Mouse (Mus musculus) thymus, adult 2 months (tissue): ENCODE data around the gene Tent5c.

ENCODE experiments used
- CTCF ChIP-seq: fragments of 200-500 bp; IDR thresholded peaks from 2 replicates; pipeline ENCODE4 v1.5.1; 2012; ENCODE audit warnings: mild to moderate bottlenecking, control low read depth, low read length, moderate library complexity, borderline replicate concordance; ENCODE audit not compliant: control insufficient read depth, poor library complexity, insufficient read depth; ENCODE audit errors: extremely low read depth
- POLR2A ChIP-seq: fragments of 200-500 bp; IDR thresholded peaks from 2 replicates; pipeline ENCODE4 v1.6.1; 2012; ENCODE audit warnings: mild to moderate bottlenecking, low read length, control low read depth, moderate library complexity; ENCODE audit not compliant: control insufficient read depth, poor library complexity, insufficient read depth; ENCODE audit errors: extremely low read depth

GRCm38 (mm10) chr3:100535902-100536301 is 46.8 kb upstream of the Tent5c start:
- TF ChIP-seq POLR2A (no peak), CTCF (no peak)
